Mouse (Mus musculus) bone marrow, adult 2 months (tissue): Measurements from ENCODE around the gene Vdr.

Experiments
- CTCF ChIP-seq: fragments of 200-500 bp; IDR thresholded peaks from 2 replicates; pipeline ENCODE4 v1.5.1; 2011; ENCODE audit warnings: low read length, control low read depth; ENCODE audit not compliant: control insufficient read depth, insufficient read depth
- POLR2A ChIP-seq: fragments of 200-500 bp; IDR thresholded peaks from 2 replicates; pipeline ENCODE4 v1.6.1; 2011; ENCODE audit warnings: low read depth, mild to moderate bottlenecking, control low read depth, low read length, borderline replicate concordance; ENCODE audit not compliant: control insufficient read depth

GRCm38 (mm10) chr15:97839012-97839411 lies 71.4 kb downstream of the Vdr start:
- TF ChIP-seq CTCF (no peak), POLR2A (no peak)
